Mouse (Mus musculus): Measurements from ENCODE around the gene Nfkbie.

- TF ChIP-seq CTCF (IDR thresholded peaks at IDR 0.05; ENCODE audit: low read depth) = no peak
- no peak for TF ChIP-seq EP300 (optimal IDR thresholded peaks at IDR 0.05)
Measured at GRCm38 (mm10) chr17:45606992-45607879, 51.7 kb downstream of the Nfkbie start.
